Mouse (Mus musculus) ovary, adult 10 weeks (tissue): ENCODE measurements around the gene Isl2. TPM values are rescaled to one million over a fixed set of nuclear protein-coding genes. Genes with fewer than 3 reads are reported as not detected.

Source experiments
- polyA plus RNA-seq: library from polyadenylated mRNA; stranded (reverse); fragments of 350-450 nt; fragmentation: Illumina TruSeq; extraction: RNeasy Lipid Tissue Mini Kit (QIAGEN cat#74804); gene quantifications from one replicate; pipeline ENCODE4 v1.2.3, GENCODE M21; 2014

Gene Isl2
- 0.31 TPM for polyA plus RNA-seq

DNA sequence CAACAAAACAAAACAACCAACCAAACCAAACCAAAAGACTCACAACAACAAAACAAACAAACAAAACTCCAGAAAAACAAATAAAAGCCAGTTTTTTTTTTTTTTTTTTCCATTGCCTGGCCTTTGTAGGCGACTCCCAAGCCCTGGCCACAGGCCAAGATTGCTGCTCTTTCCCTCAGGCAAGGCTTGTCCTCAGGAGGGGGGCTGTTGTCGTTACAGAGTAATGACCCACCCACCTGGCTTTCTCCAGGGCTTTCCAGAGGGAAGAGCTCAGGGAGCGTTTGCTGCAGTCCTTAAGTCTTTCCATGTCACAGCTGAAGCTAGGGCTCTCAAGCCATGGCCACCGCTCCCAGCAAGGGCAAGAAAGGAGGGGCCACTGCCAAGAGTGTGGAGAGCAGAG is at the start of gene Isl2:
Isl2 (plus strand) TSS at position 296 of the 400 bp plus-strand sequence.

GRCm38 (mm10) chr9:55512027-55512543 is 26.4 kb upstream of the Isl2 start, which contains the start of gene Etfa:
Gene Etfa, minus strand, starts transcription at chr9:55512243.

Other genes starting within 250 kb of the Isl2 start
- 3.4 TPM for gene Nrg4, start 211.8 kb upstream of the Isl2 start, polyA plus RNA-seq
- 0.11 TPM for gene Tmem266, start 211.8 kb upstream of the Isl2 start, polyA plus RNA-seq
- 269 TPM for gene Etfa, start 26.4 kb upstream of the Isl2 start, polyA plus RNA-seq